Mouse (Mus musculus): ENCODE measurements at regions not wholly inside any gene's neighbourhood (a gene's known extent, or its start where the extent isn't known, plus 50 kb on each side); places are given as distances from the start of the nearest gene placed in this dataset.

- no peak for TF ChIP-seq CTCF (IDR thresholded peaks at IDR 0.05; ENCODE audit: low read depth)
- no peak for TF ChIP-seq EP300 (optimal IDR thresholded peaks at IDR 0.05)
Observed at GRCm38 (mm10) chr10:55929100-55929499, 177.6 kb upstream of the Msl3l2 start.

Data from stomach, postnatal 0 days (tissue).